Mouse (Mus musculus) ES-E14 (cell line): ENCODE results near the gene Ackr3.

ENCODE experiments used
- CHD2 ChIP-seq: IDR thresholded peaks from 2 replicates; pipeline ENCODE4 v1.6.1; 2014; ENCODE audit warnings: mild to moderate bottlenecking, low read depth, low read length, inconsistent platforms
- HCFC1 ChIP-seq: IDR thresholded peaks from 2 replicates; pipeline ENCODE4 v1.6.1; 2012; ENCODE audit warnings: low read length, inconsistent platforms, borderline replicate concordance; ENCODE audit not compliant: insufficient read depth
- MAFK ChIP-seq: IDR thresholded peaks from 2 replicates; pipeline ENCODE4 v1.6.1; 2014; ENCODE audit warnings: mild to moderate bottlenecking, low read depth, low read length, inconsistent platforms; ENCODE audit not compliant: insufficient read depth
- ZC3H11A ChIP-seq: IDR thresholded peaks from 2 replicates; pipeline ENCODE4 v1.6.1; 2012; ENCODE audit warnings: low read depth, mild to moderate bottlenecking, inconsistent platforms, low read length, borderline replicate concordance
- ZNF384 ChIP-seq: IDR thresholded peaks from 2 replicates; pipeline ENCODE4 v1.6.1; 2012; ENCODE audit warnings: low read depth, low read length, inconsistent platforms

GRCm38 (mm10) chr1:90189046-90189445, 14.7 kb upstream of the Ackr3 start:
- TF ChIP-seq HCFC1 = no peak
- no peak for TF ChIP-seq ZC3H11A
- TF ChIP-seq CHD2 = no peak
- TF ChIP-seq MAFK = no peak
- no peak for TF ChIP-seq ZNF384
